Mouse (Mus musculus) hindbrain, embryonic 15.5 days (tissue): Measurements from ENCODE around the gene Slc25a13. TPM values are rescaled to one million over a fixed set of nuclear protein-coding genes. Genes with fewer than 3 reads are reported as not detected.
A peak's percentile ranks its signal among the peaks of the same experiment; 100 is the strongest.

Source experiments
- ATAC-seq: fragments of 200-750 bp; cut with Nextera tagmentation; 2 replicates; pipeline ENCODE4 v1.8.0; 2017; ENCODE audit warnings: low read depth, moderate number of reproducible peaks, moderate TSS enrichment; ENCODE audit not compliant: low FRiP score
- H3K27ac ChIP-seq: fragments of 300-500 bp; sonication (generic); replicated peaks from 2 replicates; pipeline ENCODE4 v1.5.1; 2015; ENCODE audit warnings: mild to moderate bottlenecking, inconsistent platforms
- H3K27me3 ChIP-seq: fragments of 300-500 bp; sonication (generic); 2 replicates; pipeline ENCODE4 v1.6.1; 2015; ENCODE audit warnings: control low read depth, inconsistent platforms
- H3K36me3 ChIP-seq: fragments of 300-500 bp; sonication (generic); 2 replicates; pipeline ENCODE4 v1.6.1; 2015; ENCODE audit warnings: control low read depth, inconsistent platforms
- H3K4me1 ChIP-seq: fragments of 300-500 bp; sonication (generic); replicated peaks from 2 replicates; pipeline ENCODE4 v1.6.1; 2015; ENCODE audit warnings: control low read depth, inconsistent platforms
- H3K4me2 ChIP-seq: fragments of 300-500 bp; sonication (generic); 2 replicates; pipeline ENCODE4 v1.6.1; 2015; ENCODE audit warnings: moderate library complexity, mild to moderate bottlenecking, inconsistent platforms
- H3K4me3 ChIP-seq: fragments of 300-500 bp; sonication (generic); 2 replicates; pipeline ENCODE4 v1.5.1; 2015; ENCODE audit warnings: mild to moderate bottlenecking, inconsistent platforms
- H3K9ac ChIP-seq: fragments of 300-500 bp; sonication (generic); 2 replicates; pipeline ENCODE4 v1.6.1; 2015; ENCODE audit warnings: inconsistent platforms
- H3K9me3 ChIP-seq: fragments of 300-500 bp; sonication (generic); 2 replicates; pipeline ENCODE4 v1.6.1; 2016; ENCODE audit warnings: control low read depth, inconsistent platforms
- WGBS: fragments of 180-500 bp; shearing (Covaris S2); methylation state at CpG from one replicate; pipeline ENCODE4 v1.1.7; 2015; 5-methylcytosine and 5-hydroxymethylcytosine counted together
- polyA plus RNA-seq: library from polyadenylated mRNA; unstranded; fragments of >200 nt; fragmentation: Nextera tagmentation; extraction: Ambion mirVana; gene quantifications from 2 replicates; pipeline ENCODE4 v1.2.1, GENCODE M21; 2015

Gene Slc25a13
- polyA plus RNA-seq, 1 experiment from 2014 or later = 5.3 TPM

DNA sequence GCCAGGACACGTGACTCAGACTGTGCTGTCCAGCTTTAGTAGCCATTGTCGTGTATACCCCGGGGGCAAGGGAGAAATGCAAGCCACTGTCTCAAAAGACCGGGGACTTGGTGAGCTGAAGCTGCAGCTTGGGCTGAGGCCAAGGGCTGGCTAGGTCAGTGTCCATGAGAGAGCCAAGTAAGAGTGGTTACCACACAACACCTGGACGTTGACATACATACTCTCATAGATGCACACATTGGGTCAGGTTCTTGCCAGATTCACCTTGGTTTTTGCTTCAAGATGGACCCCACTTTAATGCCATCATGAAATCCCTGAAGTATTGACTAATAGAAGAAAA lies 283 bp upstream of the Slc25a13 start:
- Histone ChIP-seq H3K36me3 (no peaks in the 10 kb centered on the region), H3K9me3 (no peaks in the 10 kb centered on the region), H3K4me3 (peak overlapping the region; percentile 56), H3K4me1 (peaks cover 13% of the 10 kb centered on the region), H3K4me2 (peak overlapping the region; percentile 87), H3K27ac (no peak overlapping the region), H3K9ac (peak overlapping the region; percentile 61), H3K27me3 (no peaks in the 10 kb centered on the region)
- no peak for ATAC-seq
- WGBS = 8% methylated on average over 5 of the region's 5 CpGs

DNA sequence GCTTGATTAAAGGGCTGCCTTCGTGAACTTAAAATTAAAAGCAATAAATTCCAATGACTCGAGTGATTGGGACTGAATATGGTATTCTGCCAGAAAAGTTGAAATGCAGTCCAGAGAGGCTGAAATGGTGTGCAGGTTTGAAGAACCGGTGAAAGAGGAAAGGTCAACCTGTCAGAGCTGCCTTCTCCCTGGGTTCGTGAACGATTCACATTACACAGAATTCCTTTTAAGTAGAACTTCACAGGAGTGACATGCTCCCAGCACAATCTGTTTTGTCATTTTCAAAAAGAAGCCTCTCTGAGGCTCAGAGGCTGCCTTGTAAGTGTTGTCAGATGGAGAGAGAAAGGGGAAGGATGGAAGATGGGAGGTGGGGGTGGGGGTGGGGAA lies 860 bp downstream of the Slc25a13 start:
- no peaks in the 10 kb centered on the region for H3K36me3 ChIP-seq
- no peak for ATAC-seq
- H3K9me3 ChIP-seq = no peaks in the 10 kb centered on the region
- H3K27ac ChIP-seq = no peak overlapping the region
- peaks cover 13% of the 10 kb centered on the region for H3K4me1 ChIP-seq
- WGBS = 35% methylated on average over 5 of the region's 5 CpGs
- peak overlapping the region; percentile 87 for H3K4me2 ChIP-seq
- H3K4me3 ChIP-seq = peak overlapping the region; percentile 56
- peak overlapping the region; percentile 61; the same call in 1 of the 2 replicates for H3K9ac ChIP-seq
- H3K27me3 ChIP-seq = no peaks in the 10 kb centered on the region

DNA sequence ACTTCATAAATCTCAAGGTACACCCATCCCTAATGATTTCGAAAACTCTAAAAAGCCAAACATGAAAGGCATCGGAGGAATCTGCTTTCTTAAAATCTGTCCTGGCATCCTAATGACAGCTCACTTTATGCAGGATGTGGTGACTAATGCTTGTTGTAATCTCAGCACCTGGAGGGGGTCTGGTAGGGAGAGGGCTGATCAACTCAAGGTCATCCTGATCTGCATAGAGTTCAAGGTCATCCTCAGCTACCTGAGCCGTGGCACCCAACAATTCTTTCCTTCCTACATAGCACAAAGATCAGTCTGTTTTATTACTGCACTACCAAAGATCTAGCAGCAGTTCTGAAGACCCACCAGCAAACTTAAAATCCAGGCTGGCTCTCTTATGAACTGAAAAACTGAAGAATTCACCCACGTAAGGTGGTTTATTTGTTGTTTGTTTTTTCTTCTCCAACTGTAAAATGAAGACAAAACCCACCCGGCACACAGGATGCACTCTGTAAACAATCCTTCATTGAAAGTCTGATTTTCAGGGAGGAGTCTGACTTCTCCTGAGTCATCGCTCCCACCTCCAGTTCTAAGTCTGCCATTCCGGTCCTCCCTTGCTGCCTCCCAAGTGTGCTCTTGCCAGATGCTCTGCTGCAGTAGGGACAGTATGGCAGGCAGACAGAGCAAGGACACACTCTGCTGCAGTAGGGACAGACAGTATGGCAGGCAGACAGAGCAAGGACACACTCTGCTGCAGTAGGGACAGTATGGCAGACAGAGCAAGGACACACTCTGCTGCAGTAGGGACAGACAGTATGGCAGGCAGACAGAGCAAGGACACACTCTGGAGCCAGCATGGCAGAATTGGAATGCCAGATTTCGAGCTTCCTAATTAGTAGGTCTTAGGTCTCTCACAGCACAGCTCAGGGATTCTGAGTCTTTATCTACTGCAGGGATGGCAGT lies 4.3 kb downstream of the Slc25a13 start:
- Histone ChIP-seq H3K27me3 (no peaks in the 10 kb centered on the region), H3K4me3 (no peak overlapping the region), H3K4me1 (peaks cover 13% of the 10 kb centered on the region), H3K9ac (no peak overlapping the region), H3K36me3 (no peaks in the 10 kb centered on the region), H3K9me3 (no peaks in the 10 kb centered on the region), H3K27ac (no peak overlapping the region), H3K4me2 (no peak overlapping the region)
- WGBS = 88% methylated on average over 8 of the region's 8 CpGs
- no peak for ATAC-seq

DNA sequence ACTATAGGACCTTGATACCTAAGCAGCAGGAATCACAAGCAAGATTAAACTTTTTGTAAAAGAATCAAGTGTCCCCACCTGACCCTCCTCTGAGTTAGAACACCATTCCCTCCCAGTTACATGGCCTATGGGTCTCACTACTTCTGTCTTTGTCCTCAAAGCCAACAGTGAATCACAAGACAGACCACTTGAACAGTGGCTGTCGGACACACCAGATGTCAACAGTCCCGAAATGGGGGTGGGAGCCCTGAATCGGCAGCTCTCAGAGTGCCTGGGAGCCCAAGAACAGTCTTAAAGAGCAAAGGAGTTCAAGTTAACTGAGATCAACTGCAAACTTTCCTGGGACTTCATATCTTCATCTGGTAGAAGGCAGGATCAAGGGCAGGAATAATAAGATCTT lies 5.0 kb downstream of the Slc25a13 start:
- Histone ChIP-seq H3K4me2 (no peak overlapping the region), H3K27ac (no peak overlapping the region), H3K36me3 (no peaks in the 10 kb centered on the region), H3K9ac (no peak overlapping the region), H3K27me3 (no peaks in the 10 kb centered on the region), H3K4me3 (no peak overlapping the region), H3K9me3 (no peaks in the 10 kb centered on the region), H3K4me1 (peaks cover 9% of the 10 kb centered on the region)
- 90% methylated on average over 3 of the region's 3 CpGs for WGBS
- no peak for ATAC-seq

DNA sequence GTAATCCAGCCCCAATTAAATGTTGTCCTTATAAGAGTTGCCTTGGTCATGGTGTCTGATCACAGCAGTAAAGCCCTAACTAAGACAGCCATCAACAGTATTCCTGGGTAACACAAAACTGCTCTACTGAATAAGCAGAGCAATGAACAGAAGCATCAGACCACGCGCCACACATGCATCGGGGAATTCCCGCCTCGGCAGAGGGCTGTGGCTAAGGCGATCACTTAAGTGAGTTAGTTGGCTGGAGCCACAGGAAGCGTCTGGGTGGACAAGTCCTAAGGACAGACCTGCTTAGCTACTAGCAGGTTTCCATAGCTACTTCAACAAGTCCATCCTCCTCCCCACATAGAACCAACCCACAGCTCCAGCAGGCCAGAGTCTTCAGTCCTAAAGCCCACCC lies 6.3 kb downstream of the Slc25a13 start:
- no peaks in the 10 kb centered on the region for H3K27me3 ChIP-seq
- H3K36me3 ChIP-seq = no peaks in the 10 kb centered on the region
- no peak overlapping the region for H3K27ac ChIP-seq
- H3K4me1 ChIP-seq = no peaks in the 10 kb centered on the region
- H3K4me2 ChIP-seq = no peak overlapping the region
- no peak overlapping the region for H3K4me3 ChIP-seq
- 96% methylated on average over 7 of the region's 7 CpGs for WGBS
- no peaks in the 10 kb centered on the region for H3K9me3 ChIP-seq
- ATAC-seq = no peak
- no peak overlapping the region for H3K9ac ChIP-seq

DNA sequence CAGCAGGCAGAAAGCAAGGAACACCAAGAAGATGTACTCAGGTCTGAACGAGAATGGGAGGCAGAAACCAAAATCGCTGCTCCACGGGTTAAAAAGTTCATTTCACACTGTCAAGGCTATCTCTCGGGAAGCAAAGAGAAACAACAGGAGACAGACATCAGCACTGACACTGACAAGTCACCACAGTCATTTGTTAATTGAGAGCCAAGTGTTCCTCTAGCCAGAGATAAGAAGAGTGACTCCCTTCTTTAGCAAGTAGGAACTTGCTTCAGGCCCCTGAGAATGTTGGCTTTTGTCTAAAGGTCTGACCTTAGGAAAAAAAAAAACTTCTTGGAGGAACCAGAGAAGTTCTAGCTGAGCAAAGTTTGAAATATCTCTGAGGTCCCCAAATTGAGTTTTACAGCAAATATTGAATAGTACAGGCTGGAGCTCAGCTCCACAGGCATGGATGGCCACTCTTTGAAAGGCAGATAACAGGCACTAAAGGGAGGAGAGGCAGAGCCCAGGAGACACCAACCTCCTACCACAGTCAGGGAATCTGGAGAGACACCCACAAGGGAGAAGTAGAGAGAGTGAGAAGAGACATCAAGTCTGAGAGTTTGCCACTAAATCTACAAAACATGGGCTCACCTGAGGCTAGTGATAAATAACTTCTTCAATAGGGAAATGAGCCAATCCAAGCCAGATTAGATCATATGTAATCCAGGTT lies 8.5 kb downstream of the Slc25a13 start:
- no peaks in the 10 kb centered on the region for H3K36me3 ChIP-seq
- H3K9me3 ChIP-seq = no peaks in the 10 kb centered on the region
- WGBS = 67% methylated on average over 4 of the region's 4 CpGs
- H3K4me3 ChIP-seq = no peak overlapping the region
- no peak overlapping the region for H3K27ac ChIP-seq
- no peak overlapping the region for H3K4me2 ChIP-seq
- no peak for ATAC-seq
- H3K4me1 ChIP-seq = no peaks in the 10 kb centered on the region
- H3K9ac ChIP-seq = no peak overlapping the region
- no peaks in the 10 kb centered on the region for H3K27me3 ChIP-seq

- H3K27ac ChIP-seq = no peak overlapping the region
- no peak overlapping the region for H3K4me3 ChIP-seq
- no peaks in the 10 kb centered on the region for H3K4me1 ChIP-seq
- H3K9ac ChIP-seq = no peak overlapping the region
- H3K9me3 ChIP-seq = no peaks in the 10 kb centered on the region
- WGBS = 65% methylated on average over 3 of the region's 3 CpGs
- no peaks in the 10 kb centered on the region for H3K36me3 ChIP-seq
- no peaks in the 10 kb centered on the region for H3K27me3 ChIP-seq
- no peak overlapping the region for H3K4me2 ChIP-seq
- ATAC-seq = no peak
Observed at GRCm38 (mm10) chr6:6207836-6208235, 9.1 kb downstream of the Slc25a13 start.

GRCm38 (mm10) chr6:6207395-6207794 lies 9.6 kb downstream of the Slc25a13 start:
- 90% methylated on average over 1 of the region's 1 CpGs for WGBS
- Histone ChIP-seq H3K36me3 (no peaks in the 10 kb centered on the region), H3K4me3 (no peak overlapping the region), H3K9ac (no peak overlapping the region), H3K4me1 (no peaks in the 10 kb centered on the region), H3K9me3 (no peaks in the 10 kb centered on the region), H3K4me2 (no peak overlapping the region), H3K27ac (no peak overlapping the region), H3K27me3 (no peaks in the 10 kb centered on the region)
- ATAC-seq = no peak

DNA sequence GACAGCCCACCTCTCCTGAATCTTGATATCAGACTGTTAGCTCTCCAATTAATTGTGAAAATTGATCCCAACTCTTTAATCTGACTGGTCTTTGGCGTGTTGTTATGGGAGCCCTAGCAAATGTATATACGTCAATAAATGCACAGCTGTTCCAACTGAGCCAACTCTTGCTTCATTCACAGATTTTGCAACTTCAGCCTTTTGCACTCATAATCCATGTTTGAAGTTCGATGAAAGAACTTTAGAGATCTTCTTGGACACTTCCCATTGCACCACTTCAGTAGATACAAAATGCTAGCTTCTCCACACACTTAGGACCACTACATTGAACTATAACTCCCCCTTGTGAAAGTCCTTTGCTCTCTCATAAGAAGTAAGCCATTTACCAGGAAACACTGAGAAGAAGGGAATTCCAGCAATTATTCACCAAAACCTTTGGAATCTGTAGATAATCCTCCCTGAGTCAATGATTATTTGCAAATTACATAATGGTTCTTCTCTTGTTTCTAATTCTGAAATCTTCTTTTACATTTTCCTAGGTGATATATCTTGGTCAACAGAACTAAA lies 11.3 kb downstream of the Slc25a13 start:
- Histone ChIP-seq H3K4me2 (no peak overlapping the region), H3K27ac (no peak overlapping the region), H3K9me3 (no peaks in the 10 kb centered on the region), H3K36me3 (no peaks in the 10 kb centered on the region), H3K4me1 (no peaks in the 10 kb centered on the region), H3K27me3 (no peaks in the 10 kb centered on the region), H3K9ac (no peak overlapping the region), H3K4me3 (no peak overlapping the region)
- WGBS = 96% methylated on average over 3 of the region's 3 CpGs
- no peak for ATAC-seq

DNA sequence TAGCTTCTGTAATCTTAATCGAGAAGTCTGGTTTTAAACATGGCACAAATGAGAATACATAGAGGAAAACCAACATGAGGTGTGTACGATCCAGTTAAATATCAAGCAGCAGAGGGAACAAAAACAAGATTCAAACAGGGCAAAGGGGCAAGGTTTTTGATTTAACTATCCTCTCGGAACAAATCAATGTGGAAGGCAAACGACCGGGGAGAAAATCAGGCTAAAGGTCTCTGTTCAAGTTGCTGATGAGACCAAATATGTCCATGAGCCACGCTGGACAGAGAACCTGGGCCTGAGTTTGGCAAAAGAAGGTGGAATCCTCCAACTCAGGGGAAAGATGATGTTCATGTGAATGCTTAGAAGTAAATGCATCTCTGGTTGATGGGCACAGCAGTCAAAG lies 14.5 kb downstream of the Slc25a13 start:
- Histone ChIP-seq H3K36me3 (no peaks in the 10 kb centered on the region), H3K27ac (no peak overlapping the region), H3K4me3 (no peak overlapping the region), H3K9ac (no peak overlapping the region), H3K4me2 (no peak overlapping the region), H3K9me3 (no peaks in the 10 kb centered on the region), H3K4me1 (no peaks in the 10 kb centered on the region), H3K27me3 (no peaks in the 10 kb centered on the region)
- ATAC-seq = no peak
- 91% methylated on average over 6 of the region's 6 CpGs for WGBS

DNA sequence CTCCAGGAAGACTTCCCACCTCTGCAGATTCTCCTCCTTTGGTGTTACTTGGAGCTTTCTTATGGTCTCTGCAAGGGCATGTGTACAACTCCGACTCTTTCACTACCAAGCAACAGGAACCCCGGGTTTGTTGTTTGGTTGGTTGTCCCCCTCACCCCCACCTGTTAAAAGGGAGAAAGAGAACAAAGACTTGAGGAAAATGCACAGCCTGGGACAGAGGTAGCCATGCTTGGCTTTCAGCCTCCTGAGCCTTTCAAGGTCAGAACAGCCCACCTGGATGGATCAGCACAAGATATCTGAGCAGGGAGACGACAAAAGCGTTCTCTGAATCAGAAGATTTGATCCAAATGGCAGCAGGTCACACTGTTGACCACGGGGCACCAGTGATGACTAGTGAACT lies 15.0 kb downstream of the Slc25a13 start:
- no peak overlapping the region for H3K27ac ChIP-seq
- no peaks in the 10 kb centered on the region for H3K9me3 ChIP-seq
- H3K36me3 ChIP-seq = no peaks in the 10 kb centered on the region
- no peaks in the 10 kb centered on the region for H3K4me1 ChIP-seq
- H3K9ac ChIP-seq = no peak overlapping the region
- H3K4me3 ChIP-seq = no peak overlapping the region
- H3K4me2 ChIP-seq = no peak overlapping the region
- H3K27me3 ChIP-seq = no peaks in the 10 kb centered on the region
- no peak for ATAC-seq
- 87% methylated on average over 5 of the region's 5 CpGs for WGBS

DNA sequence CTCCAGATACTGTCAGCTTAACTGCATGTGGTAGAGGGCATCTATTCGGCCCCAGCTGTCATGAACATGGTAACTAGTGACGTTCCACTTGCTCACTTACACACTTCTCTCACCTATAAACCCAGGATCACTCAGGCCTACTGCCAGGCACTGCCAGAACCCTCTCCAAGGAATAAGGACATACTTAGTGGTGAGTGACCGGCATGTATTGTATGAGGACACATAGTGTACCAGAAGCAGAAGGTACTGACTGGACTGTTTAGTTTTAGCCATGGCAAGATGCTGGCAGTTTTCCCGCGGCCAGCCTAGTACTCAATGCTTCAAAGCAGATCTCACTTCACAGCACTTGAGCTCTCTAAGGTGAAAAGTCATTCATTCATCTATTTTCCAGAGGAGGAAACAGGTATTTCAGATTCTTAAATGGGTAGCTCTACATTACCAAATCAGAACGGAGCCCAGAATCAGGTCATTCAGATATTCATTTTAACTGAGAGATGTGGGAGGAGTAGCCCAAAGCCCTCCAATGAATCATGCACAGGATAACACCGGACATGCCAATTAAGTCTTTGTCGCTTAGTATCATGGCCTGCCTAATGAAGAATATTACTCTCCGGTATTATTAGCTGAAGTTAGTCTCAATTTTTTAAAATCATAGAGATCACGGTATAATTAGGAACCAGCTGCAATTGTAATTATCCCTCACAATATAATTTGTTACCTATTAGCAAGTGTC lies 17.7 kb downstream of the Slc25a13 start:
- ATAC-seq = peak; percentile 61; the same call in 1 of the 2 replicates
- 79% methylated on average over 10 of the region's 10 CpGs for WGBS

More for the DNA sequence above, 17.7 kb downstream of the Slc25a13 start:
- H3K36me3 ChIP-seq = no peaks in the 10 kb centered on the region
- no peak overlapping the region for H3K4me2 ChIP-seq
- H3K9ac ChIP-seq = no peak overlapping the region
- no peaks in the 10 kb centered on the region for H3K9me3 ChIP-seq
- no peaks in the 10 kb centered on the region for H3K4me1 ChIP-seq
- no peak overlapping the region for H3K4me3 ChIP-seq
- no peaks in the 10 kb centered on the region for H3K27me3 ChIP-seq
- no peak overlapping the region for H3K27ac ChIP-seq
